Mouse (Mus musculus): ENCODE results near the gene Tmem108.

DNA sequence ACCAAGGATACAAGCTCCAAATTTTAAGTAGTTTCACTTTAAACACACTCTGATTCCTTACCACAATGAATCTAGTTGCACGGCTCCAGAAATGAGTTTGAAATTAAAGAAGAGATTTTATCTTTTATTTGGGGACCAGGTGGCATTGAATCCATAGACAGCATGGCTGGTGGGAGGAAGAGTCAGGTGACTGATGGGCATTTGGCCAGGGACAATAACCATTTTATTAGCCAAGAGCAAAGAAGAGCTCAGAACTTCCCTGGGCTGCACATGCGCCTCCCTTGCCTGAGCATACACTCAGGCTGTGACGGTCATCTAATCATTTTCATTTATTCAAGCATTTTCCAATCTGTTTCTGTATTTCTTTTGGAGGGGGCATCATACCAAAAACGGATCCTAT, 135.5 kb downstream of the Tmem108 start:
- TF ChIP-seq CTCF (IDR thresholded peaks at IDR 0.05; ENCODE audit: control insufficient read depth, insufficient read depth, insufficient read length) (no peak), CEBPB (IDR thresholded peaks at IDR 0.05; ENCODE audit: low read depth) (no peak), USF1 (IDR thresholded peaks at IDR 0.05; ENCODE audit: low read depth) (no peak), MYOD1 (IDR thresholded peaks at IDR 0.05; ENCODE audit: control insufficient read depth, insufficient read length, low read depth) (no peak), MYOG (IDR thresholded peaks at IDR 0.05; ENCODE audit: control insufficient read depth, extremely low read depth, insufficient read length) (no peak), FOSL1 (IDR thresholded peaks at IDR 0.05; ENCODE audit: insufficient read depth, low read length, poor library complexity, severe bottlenecking) (no peak)

Data from C2C12 (cell line).